Mouse (Mus musculus) gonadal fat pad, adult 2 months (tissue): ENCODE results near the gene Neb. TPM values are rescaled to one million over a fixed set of nuclear protein-coding genes. Genes with fewer than 3 reads are reported as not detected.
"Not testable (repeated sequence)": the region's sequence is repeated elsewhere in the genome, so short reads cannot be mapped to it uniquely, and the experiment has no call there.

Experiments
- DNase-seq: peaks from one replicate; pipeline ENCODE4 v3.0.0-alpha.2; 2012; ENCODE audit warnings: low read depth
- polyA plus RNA-seq: library from polyadenylated mRNA; depleted of rRNA; stranded (reverse); fragments of >200 nt; gene quantifications from 2 replicates; pipeline ENCODE4 v1.2.3, GENCODE M21; 2012; rRNA removed

Neb gene
- polyA plus RNA-seq, 1 experiment = 1.2 TPM

DNA sequence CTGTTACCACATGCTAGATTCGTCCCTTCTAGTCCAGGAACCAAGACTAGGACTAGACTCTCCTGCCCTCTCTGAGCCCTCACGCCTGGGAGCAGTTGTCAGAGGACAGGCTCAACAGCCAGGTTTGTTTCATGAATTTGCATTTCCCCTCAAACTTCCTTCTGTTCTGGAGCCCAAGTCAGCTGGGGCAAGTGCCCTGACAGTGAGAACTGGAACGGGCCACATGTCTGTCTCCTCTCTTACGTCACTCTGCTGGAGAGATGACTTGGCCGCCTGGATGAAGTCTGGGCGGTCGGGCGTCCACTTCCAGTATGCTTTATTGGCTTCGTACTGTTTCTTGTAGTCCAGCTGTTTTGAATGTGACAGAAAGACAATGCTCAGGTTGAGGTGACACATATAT, 200.5 kb downstream of the Neb start:
- no peak for DNase-seq

GRCm38 (mm10) chr2:52177184-52177583, 201.1 kb downstream of the Neb start:
- no peak for DNase-seq

DNA sequence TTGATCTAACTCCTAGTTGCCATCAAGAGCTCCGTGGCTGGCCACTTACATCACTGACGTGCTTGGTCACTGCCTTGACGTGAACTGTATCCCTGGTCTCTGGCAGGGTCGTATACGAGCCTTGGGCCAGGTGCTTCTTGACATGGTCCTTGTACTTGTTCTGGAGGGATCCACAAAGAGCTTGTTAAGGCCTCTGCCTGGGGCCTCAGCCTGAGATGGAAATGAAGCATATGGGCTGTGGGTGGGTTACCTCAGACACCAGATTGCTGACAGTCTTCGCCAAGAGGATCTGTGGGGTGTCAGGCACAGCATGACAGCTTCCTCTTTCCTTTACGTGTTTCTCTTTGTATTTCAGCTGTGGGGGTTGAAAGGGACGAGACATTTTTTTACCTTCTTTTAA, 201.7 kb downstream of the Neb start:
- no peak for DNase-seq

DNA sequence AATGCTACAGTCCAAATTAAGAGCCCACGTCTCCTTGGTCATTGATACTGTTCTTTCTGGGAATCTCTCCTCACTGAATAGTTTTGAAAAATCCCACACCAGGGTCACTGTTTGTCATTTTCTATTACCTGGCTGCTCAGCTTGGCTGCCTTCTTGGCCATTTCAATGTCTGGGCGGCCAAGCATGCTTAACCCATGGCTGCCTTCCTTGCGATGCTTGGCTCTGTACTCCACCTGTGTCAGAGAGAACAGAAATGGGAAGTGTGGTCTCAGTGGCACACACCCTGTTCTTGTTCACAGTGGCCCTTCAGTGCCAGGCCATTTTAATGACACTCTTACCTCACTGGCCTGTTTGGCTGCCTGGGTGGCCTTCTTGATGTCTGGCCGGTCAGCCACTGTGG, 203.3 kb downstream of the Neb start:
- no peak for DNase-seq

- DNase-seq = no peak
Measured at GRCm38 (mm10) chr2:52169243-52170005, 208.8 kb downstream of the Neb start.

- no peak for DNase-seq
Measured at GRCm38 (mm10) chr2:52153064-52153463, 225.2 kb downstream of the Neb start.

GRCm38 (mm10) chr2:52133351-52133750, 244.9 kb downstream of the Neb start:
- DNase-seq = no peak

DNA sequence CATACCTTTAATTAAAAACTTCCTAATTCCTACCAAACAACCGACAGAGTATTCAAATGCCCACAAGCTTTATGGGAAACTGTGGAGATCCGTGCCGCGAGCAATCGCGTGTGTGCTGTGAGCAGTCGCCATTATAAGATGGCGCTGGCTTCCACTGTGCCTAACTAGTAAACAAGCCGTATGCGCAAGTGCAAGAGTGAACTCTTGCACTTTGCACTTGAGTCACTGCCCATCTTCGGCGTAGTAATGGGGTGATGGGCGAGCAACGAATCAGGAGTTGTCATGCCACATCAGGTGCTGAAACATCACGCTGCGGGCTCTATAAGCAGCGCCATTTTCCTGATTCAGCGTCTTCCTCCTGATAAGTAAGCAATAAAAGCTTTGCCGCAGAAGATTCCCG, 246.9 kb downstream of the Neb start:
- DNase-seq = not testable (repeated sequence)

DNA sequence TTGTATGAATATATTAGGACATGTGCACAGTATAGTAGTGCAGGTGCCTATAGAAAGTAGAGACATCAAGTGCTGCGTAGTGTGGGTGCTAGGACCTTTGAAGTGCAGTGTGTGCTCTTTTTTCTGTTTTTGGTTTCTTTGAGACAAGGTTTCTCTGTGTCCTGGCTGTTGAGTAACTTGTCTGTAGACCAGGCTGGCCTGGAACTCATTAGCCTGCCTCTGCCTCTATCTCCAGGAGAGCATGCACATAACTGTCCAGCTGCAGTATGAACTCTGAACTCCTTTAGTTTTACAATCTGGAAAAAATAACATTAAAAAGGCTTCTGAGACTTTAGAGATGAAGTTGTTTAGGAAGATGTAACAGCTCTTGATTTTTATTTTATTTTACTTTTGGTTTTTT, 264.2 kb downstream of the Neb start:
- DNase-seq = no peak

Other genes with a start within 250 kb of the Neb start
- gene Arl5a, start 46.4 kb upstream of the Neb start, polyA plus RNA-seq = 10.4 and 12.7 TPM in 2 replicates